In genomic region chr17:72970631-72971161, GRCm38 (mm10) we compare ENCODE assay signal across 12 mouse cellular contexts. TPM values are rescaled to one million over a fixed set of nuclear protein-coding genes. Genes with fewer than 3 reads are reported as not detected.
A peak's percentile ranks its signal among the peaks of the same experiment; 100 is the strongest.
DNase-seq lines count a peak whose midpoint lies in the region; ATAC-seq lines count a peak whose summit lies in the region.
"Had no signal": no experiment of that assay in that cellular context is flagged by ENCODE, and none has a peak within 500 bp of the region (broad histone marks: within the 10 kb centered on the region; RNA-seq: fewer than 3 reads in every experiment).

No protein-coding gene starts in this region.

- WGBS in hindbrain, embryonic 13.5 days: 84% methylated on average over 7 of the region's 7 CpGs
- WGBS in midbrain, embryonic 11.5 days: 88% methylated on average over 7 of the region's 7 CpGs

- 0 out of 2 replicates have a peak, but pooled peaks cover 3% of the 10 kb centered on the region for H3K4me1 ChIP-seq in hindbrain, embryonic 13.5 days (replicated peaks)
- no peaks in the 10 kb centered on the region for H3K4me1 ChIP-seq in midbrain, embryonic 11.5 days (ENCODE audit: control insufficient read depth, insufficient read depth, low read length)

- no peak overlapping the region for H3K4me2 ChIP-seq in hindbrain, embryonic 13.5 days
- no peak overlapping the region for H3K4me2 ChIP-seq in midbrain, embryonic 11.5 days
- H3K4me2 ChIP-seq: embryonic facial prominence, embryonic 12.5 days had no signal

- no peak for ATAC-seq in hindbrain, embryonic 13.5 days (ENCODE audit: low FRiP score)
- ATAC-seq in midbrain, embryonic 11.5 days (ENCODE audit: low FRiP score): no peak

- no peaks in the 10 kb centered on the region for H3K27me3 ChIP-seq in hindbrain, embryonic 13.5 days
- H3K27me3 ChIP-seq in midbrain, embryonic 11.5 days (ENCODE audit: control insufficient read depth, insufficient read depth, low read length): no peaks in the 10 kb centered on the region
- H3K27me3 ChIP-seq: embryonic facial prominence, embryonic 12.5 days had no signal

- no peak overlapping the region for H3K27ac ChIP-seq in hindbrain, embryonic 13.5 days
- no peak overlapping the region for H3K27ac ChIP-seq in midbrain, embryonic 11.5 days (ENCODE audit: low read depth, low read length)
- H3K27ac ChIP-seq: embryonic facial prominence, embryonic 12.5 days; hindbrain, embryonic 10.5 days; limb, embryonic 10.5 days had no signal

- no peak overlapping the region for H3K9ac ChIP-seq in hindbrain, embryonic 13.5 days
- no peak overlapping the region for H3K9ac ChIP-seq in midbrain, embryonic 11.5 days (ENCODE audit: low read length)
- H3K9ac ChIP-seq: embryonic facial prominence, embryonic 12.5 days had no signal

- peak; percentile 92 for DNase-seq in brain, adult 2 months (ENCODE audit: low read depth, low spot score)
- DNase-seq in frontal cortex, postnatal 25 days (ENCODE audit: low spot score in 2 of 2): peak; percentile 36 to 43
- peak; percentile 71 to 72 for DNase-seq in left cerebral cortex, adult 18-20 months (ENCODE audit: low spot score in 2 of 2)
- peak; percentile 45 for DNase-seq in right cerebral cortex, postnatal 14 days
- no peak for DNase-seq in neural tube, embryonic 10.5 days (ENCODE audit: extremely low spot score, low spot score)
- DNase-seq in midbrain, embryonic 11.5 days (ENCODE audit: low spot score, missing footprints): no peak
- DNase-seq: cerebellum, adult 9-10 months; kidney, adult 18-20 months had no signal

- H3K9me3 ChIP-seq in hindbrain, embryonic 13.5 days: no peaks in the 10 kb centered on the region
- H3K9me3 ChIP-seq in midbrain, embryonic 11.5 days (ENCODE audit: control insufficient read depth, low read length): no peaks in the 10 kb centered on the region
- H3K9me3 ChIP-seq: embryonic facial prominence, embryonic 12.5 days; hindbrain, embryonic 10.5 days; limb, embryonic 10.5 days had no signal

- no peak overlapping the region for H3K4me3 ChIP-seq in hindbrain, embryonic 13.5 days
- H3K4me3 ChIP-seq in midbrain, embryonic 11.5 days (ENCODE audit: low read depth, low read length): no peak overlapping the region
- H3K4me3 ChIP-seq: embryonic facial prominence, embryonic 12.5 days; hindbrain, embryonic 10.5 days; limb, embryonic 10.5 days had no signal

- H3K36me3 ChIP-seq in hindbrain, embryonic 13.5 days: no peaks in the 10 kb centered on the region
- H3K36me3 ChIP-seq in midbrain, embryonic 11.5 days (ENCODE audit: control insufficient read depth, insufficient read depth, low read length): no peaks in the 10 kb centered on the region
- H3K36me3 ChIP-seq: embryonic facial prominence, embryonic 12.5 days; hindbrain, embryonic 10.5 days; limb, embryonic 10.5 days had no signal

RNA-seq across cellular contexts. Expression of gene Lbh, which starts 52.6 kb away (rescaled TPM):
- total RNA-seq in left cerebral cortex, adult 18-20 months (2021): 10 to 100 TPM; 37.2 to 38.9 TPM
- 7.0 and 8.5 TPM in 2 replicates for polyA plus RNA-seq in hindbrain, embryonic 13.5 days (2015; fragmentation: Nextera tagmentation; extraction: Ambion mirVana)
- polyA plus RNA-seq in midbrain, embryonic 11.5 days (2014; fragmentation: Nextera tagmentation; extraction: Ambion mirVana): 5.1 and 5.3 TPM in 2 replicates

Comparison
In these comparisons a context has a peak if more than half of its experiments do, and no peak if none do; other contexts are left out.
1. DNase-seq: peak in brain, adult 2 months (single experiment), frontal cortex, postnatal 25 days (2 of 2), left cerebral cortex, adult 18-20 months (2 of 2) and right cerebral cortex, postnatal 14 days (single experiment); none in neural tube, embryonic 10.5 days (single experiment) and midbrain, embryonic 11.5 days (single experiment).